Mouse (Mus musculus): Measurements from ENCODE around the gene Epha5.

DNA sequence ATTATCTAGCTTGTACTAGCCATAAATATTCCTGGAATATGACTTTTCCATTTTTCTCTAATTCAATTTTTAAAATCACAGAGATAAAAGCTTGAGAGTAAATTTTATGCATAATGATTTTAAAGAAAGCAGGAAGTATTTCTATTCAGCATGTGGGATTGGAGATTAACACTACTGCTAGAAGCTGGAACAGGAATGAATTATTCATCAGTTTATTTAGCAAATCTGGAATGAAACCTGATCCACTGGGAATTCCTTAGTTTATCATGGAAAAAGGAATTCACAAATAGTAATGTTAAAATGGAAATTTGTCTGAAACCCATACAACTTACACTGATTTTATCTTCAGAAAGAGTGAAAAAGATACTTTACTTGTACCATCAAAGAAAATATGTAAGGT, 187.2 kb downstream of the Epha5 start:
- TF ChIP-seq CTCF (IDR thresholded peaks at IDR 0.05; ENCODE audit: low read depth, low read length): no peak
- TF ChIP-seq POLR2A (IDR thresholded peaks at IDR 0.05; ENCODE audit: insufficient read depth, low read length): no peak
